Mouse (Mus musculus) heart, embryonic 15.5 days (tissue): Measurements from ENCODE around the gene Xylt1. TPM values are rescaled to one million over a fixed set of nuclear protein-coding genes. Genes with fewer than 3 reads are reported as not detected.

ENCODE experiments used
- ATAC-seq: fragments of 200-750 bp; cut with Nextera tagmentation; replicated peaks from 2 replicates; pipeline ENCODE4 v1.8.0; 2017; ENCODE audit warnings: low read depth, moderate TSS enrichment; ENCODE audit not compliant: insufficient number of reproducible peaks, insufficient read depth, low FRiP score
- H3K27ac ChIP-seq: fragments of 300-500 bp; sonication (generic); 2 replicates; pipeline ENCODE4 v1.5.1; 2015; ENCODE audit warnings: mild to moderate bottlenecking, inconsistent platforms
- H3K27me3 ChIP-seq: fragments of 300-500 bp; sonication (generic); 2 replicates; pipeline ENCODE4 v1.6.1; 2015; ENCODE audit warnings: inconsistent platforms
- H3K36me3 ChIP-seq: fragments of 300-500 bp; sonication (generic); 2 replicates; pipeline ENCODE4 v1.6.1; 2015; ENCODE audit warnings: mild to moderate bottlenecking, inconsistent platforms
- H3K4me1 ChIP-seq: fragments of 300-500 bp; sonication (generic); replicated peaks from 2 replicates; pipeline ENCODE4 v1.6.1; 2015; ENCODE audit warnings: inconsistent platforms
- H3K4me2 ChIP-seq: fragments of 300-500 bp; sonication (generic); 2 replicates; pipeline ENCODE4 v1.6.1; 2015; ENCODE audit warnings: inconsistent platforms, mild to moderate bottlenecking, moderate library complexity
- H3K4me3 ChIP-seq: fragments of 300-500 bp; sonication (generic); 2 replicates; pipeline ENCODE4 v1.5.1; 2015; ENCODE audit warnings: mild to moderate bottlenecking, inconsistent platforms
- H3K9ac ChIP-seq: fragments of 300-500 bp; sonication (generic); 2 replicates; pipeline ENCODE4 v1.6.1; 2015; ENCODE audit warnings: mild to moderate bottlenecking, inconsistent platforms
- H3K9me3 ChIP-seq: fragments of 300-500 bp; sonication (generic); replicated peaks from 2 replicates; pipeline ENCODE4 v1.6.1; 2016; ENCODE audit warnings: inconsistent platforms
- WGBS: fragments of 180-500 bp; shearing (Covaris S2); methylation state at CpG from one replicate; pipeline ENCODE4 v1.1.7; 2015; ENCODE audit warnings: mixed read lengths; 5-methylcytosine and 5-hydroxymethylcytosine counted together
- polyA plus RNA-seq: library from polyadenylated mRNA; unstranded; fragments of >200 nt; fragmentation: Nextera tagmentation; extraction: Ambion mirVana; gene quantifications from 2 replicates; pipeline ENCODE4 v1.2.1, GENCODE M21; 2015

Xylt1 gene
- polyA plus RNA-seq, 1 experiment from 2014 or later = 0.91 TPM

- no peak overlapping the region for H3K4me3 ChIP-seq
- H3K27ac ChIP-seq = no peak overlapping the region
- 64% methylated on average over 11 of the region's 11 CpGs for WGBS
- H3K9ac ChIP-seq = no peak overlapping the region
- no peaks in the 10 kb centered on the region for H3K36me3 ChIP-seq
- no peaks in the 10 kb centered on the region for H3K9me3 ChIP-seq
- no peaks in the 10 kb centered on the region for H3K27me3 ChIP-seq
- ATAC-seq = no peak
- H3K4me1 ChIP-seq = 0 out of 2 replicates have a peak, but pooled peaks cover 2% of the 10 kb centered on the region
- H3K4me2 ChIP-seq = no peak overlapping the region
Observed at GRCm38 (mm10) chr7:117567653-117568340, 187.0 kb downstream of the Xylt1 start.

GRCm38 (mm10) chr7:117571131-117571530, 190.4 kb downstream of the Xylt1 start:
- H3K27me3 ChIP-seq = no peaks in the 10 kb centered on the region
- 77% methylated on average over 2 of the region's 2 CpGs for WGBS
- no peak for ATAC-seq

GRCm38 (mm10) chr7:117571713-117572112, 190.9 kb downstream of the Xylt1 start:
- Histone ChIP-seq H3K9ac (no peak overlapping the region), H3K36me3 (no peaks in the 10 kb centered on the region), H3K4me3 (no peak overlapping the region), H3K27me3 (no peaks in the 10 kb centered on the region), H3K27ac (no peak overlapping the region), H3K4me2 (no peak overlapping the region), H3K4me1 (0 out of 2 replicates have a peak, but pooled peaks cover 6% of the 10 kb centered on the region), H3K9me3 (no peaks in the 10 kb centered on the region)
- 71% methylated on average over 5 of the region's 5 CpGs for WGBS
- no peak for ATAC-seq

More at GRCm38 (mm10) chr7:117571131-117571530, 190.4 kb downstream of the Xylt1 start:
- H3K27ac ChIP-seq = no peak overlapping the region
- no peak overlapping the region for H3K4me3 ChIP-seq
- no peaks in the 10 kb centered on the region for H3K36me3 ChIP-seq
- no peak overlapping the region for H3K4me2 ChIP-seq
- 0 out of 2 replicates have a peak, but pooled peaks cover 6% of the 10 kb centered on the region for H3K4me1 ChIP-seq
- no peaks in the 10 kb centered on the region for H3K9me3 ChIP-seq
- H3K9ac ChIP-seq = no peak overlapping the region

- H3K4me3 ChIP-seq = no peak overlapping the region
- H3K4me2 ChIP-seq = no peak overlapping the region
- H3K36me3 ChIP-seq = no peaks in the 10 kb centered on the region
- H3K27me3 ChIP-seq = no peaks in the 10 kb centered on the region
- 53% methylated on average over 6 of the region's 6 CpGs for WGBS
- no peak for ATAC-seq
- no peak overlapping the region for H3K27ac ChIP-seq
- H3K9me3 ChIP-seq = no peaks in the 10 kb centered on the region
- H3K4me1 ChIP-seq = 0 out of 2 replicates have a peak, but pooled peaks cover 4% of the 10 kb centered on the region
- no peak overlapping the region for H3K9ac ChIP-seq
Observed at GRCm38 (mm10) chr7:117573170-117573569, 192.4 kb downstream of the Xylt1 start.

DNA sequence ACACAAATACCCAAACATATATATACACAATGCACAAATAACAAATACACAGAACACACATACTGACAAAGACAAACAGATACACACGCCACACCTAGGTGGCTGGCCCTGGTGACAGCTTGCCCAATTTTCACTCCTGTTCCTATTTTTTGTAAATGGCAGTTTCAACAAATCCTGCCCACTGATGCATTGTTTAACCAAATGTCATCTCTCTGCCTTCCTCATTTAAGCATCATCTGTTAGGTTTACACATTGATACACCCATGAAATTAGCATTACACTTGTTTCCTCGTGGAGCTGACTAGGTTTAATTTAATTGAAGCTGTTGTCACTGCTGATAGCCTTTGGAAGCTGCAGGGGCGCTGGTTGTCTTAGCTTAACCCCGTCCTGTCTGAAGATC, 194.6 kb downstream of the Xylt1 start:
- Histone ChIP-seq H3K27me3 (no peaks in the 10 kb centered on the region), H3K4me1 (0 out of 2 replicates have a peak, but pooled peaks cover 4% of the 10 kb centered on the region), H3K9ac (no peak overlapping the region), H3K9me3 (no peaks in the 10 kb centered on the region), H3K4me2 (no peak overlapping the region), H3K4me3 (no peak overlapping the region), H3K27ac (no peak overlapping the region), H3K36me3 (no peaks in the 10 kb centered on the region)
- 49% methylated on average over 4 of the region's 4 CpGs for WGBS
- ATAC-seq = no peak

DNA sequence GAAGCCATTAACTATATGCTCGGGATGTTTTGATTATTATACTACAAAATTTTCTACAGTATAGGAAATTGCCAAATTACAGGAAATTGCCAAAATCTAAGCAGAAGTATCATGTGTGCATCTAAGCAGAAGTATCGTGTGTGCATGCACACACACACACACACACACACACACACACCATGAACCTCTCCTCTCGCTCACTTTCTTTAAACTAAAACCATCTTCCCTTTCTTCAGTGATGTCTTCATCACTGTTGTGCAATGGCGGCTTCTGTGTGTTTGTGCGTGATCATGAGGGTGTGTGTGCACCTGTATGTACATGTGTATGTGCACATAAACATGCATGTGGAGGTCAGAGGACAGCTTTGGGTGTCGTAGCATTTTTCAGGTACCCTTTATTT, 196.3 kb downstream of the Xylt1 start:
- no peak overlapping the region for H3K4me2 ChIP-seq
- 86% methylated on average over 6 of the region's 6 CpGs for WGBS
- no peak overlapping the region for H3K9ac ChIP-seq
- no peaks in the 10 kb centered on the region for H3K9me3 ChIP-seq
- no peaks in the 10 kb centered on the region for H3K27me3 ChIP-seq
- H3K27ac ChIP-seq = no peak overlapping the region
- H3K4me3 ChIP-seq = no peak overlapping the region
- H3K36me3 ChIP-seq = no peaks in the 10 kb centered on the region
- ATAC-seq = no peak
- 0 out of 2 replicates have a peak, but pooled peaks cover 4% of the 10 kb centered on the region for H3K4me1 ChIP-seq

DNA sequence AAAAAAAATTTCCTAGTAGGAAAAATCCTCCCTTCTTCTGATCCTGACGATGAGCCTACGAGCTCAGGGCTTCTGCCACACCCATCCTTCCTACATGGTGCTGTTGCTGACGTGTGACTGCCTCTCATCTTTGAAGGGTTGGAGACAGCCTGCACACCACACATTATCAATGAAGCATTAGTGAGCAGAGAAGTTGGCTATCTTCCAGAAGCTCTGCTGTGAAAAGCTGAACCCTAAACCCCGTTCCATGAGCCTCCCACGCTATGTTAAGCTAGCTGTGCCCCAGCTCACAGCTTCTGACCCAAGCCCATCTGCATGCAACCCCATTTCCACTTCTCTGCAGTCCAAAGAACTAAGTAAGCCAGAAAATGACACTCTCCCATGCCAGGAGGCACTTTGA, 204.4 kb downstream of the Xylt1 start:
- no peak for ATAC-seq
- H3K27me3 ChIP-seq = no peaks in the 10 kb centered on the region
- H3K9ac ChIP-seq = no peak overlapping the region
- H3K4me1 ChIP-seq = peaks cover 5% of the 10 kb centered on the region
- no peaks in the 10 kb centered on the region for H3K36me3 ChIP-seq
- H3K9me3 ChIP-seq = no peaks in the 10 kb centered on the region; the same call in 1 of the 2 replicates
- WGBS = 33% methylated on average over 5 of the region's 5 CpGs
- H3K27ac ChIP-seq = no peak overlapping the region
- no peak overlapping the region for H3K4me3 ChIP-seq
- no peak overlapping the region for H3K4me2 ChIP-seq

DNA sequence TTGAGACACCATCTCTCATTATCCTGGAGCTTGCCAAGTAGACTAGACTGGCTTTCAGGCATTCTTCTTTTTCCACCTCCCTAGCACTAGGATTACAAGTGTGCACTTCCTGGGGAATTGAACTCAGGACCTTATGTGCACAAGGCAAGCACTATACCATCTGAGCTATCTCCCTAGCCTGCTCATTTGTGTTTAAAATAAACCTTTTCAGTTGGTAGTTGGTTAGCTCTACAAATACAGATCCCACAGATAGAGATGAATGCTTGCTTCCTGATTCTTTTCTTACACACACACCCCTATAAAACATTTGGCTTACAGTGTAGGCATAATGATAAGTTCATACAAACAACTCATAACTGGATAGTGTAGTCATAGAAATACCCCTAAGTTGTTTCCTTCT, 206.0 kb downstream of the Xylt1 start:
- H3K4me3 ChIP-seq = no peak overlapping the region
- H3K9ac ChIP-seq = no peak overlapping the region
- peaks cover 5% of the 10 kb centered on the region for H3K4me1 ChIP-seq
- H3K27me3 ChIP-seq = no peaks in the 10 kb centered on the region
- no peaks in the 10 kb centered on the region for H3K36me3 ChIP-seq
- ATAC-seq = no peak
- H3K4me2 ChIP-seq = no peak overlapping the region
- H3K27ac ChIP-seq = no peak overlapping the region
- no peaks in the 10 kb centered on the region; the same call in 1 of the 2 replicates for H3K9me3 ChIP-seq

DNA sequence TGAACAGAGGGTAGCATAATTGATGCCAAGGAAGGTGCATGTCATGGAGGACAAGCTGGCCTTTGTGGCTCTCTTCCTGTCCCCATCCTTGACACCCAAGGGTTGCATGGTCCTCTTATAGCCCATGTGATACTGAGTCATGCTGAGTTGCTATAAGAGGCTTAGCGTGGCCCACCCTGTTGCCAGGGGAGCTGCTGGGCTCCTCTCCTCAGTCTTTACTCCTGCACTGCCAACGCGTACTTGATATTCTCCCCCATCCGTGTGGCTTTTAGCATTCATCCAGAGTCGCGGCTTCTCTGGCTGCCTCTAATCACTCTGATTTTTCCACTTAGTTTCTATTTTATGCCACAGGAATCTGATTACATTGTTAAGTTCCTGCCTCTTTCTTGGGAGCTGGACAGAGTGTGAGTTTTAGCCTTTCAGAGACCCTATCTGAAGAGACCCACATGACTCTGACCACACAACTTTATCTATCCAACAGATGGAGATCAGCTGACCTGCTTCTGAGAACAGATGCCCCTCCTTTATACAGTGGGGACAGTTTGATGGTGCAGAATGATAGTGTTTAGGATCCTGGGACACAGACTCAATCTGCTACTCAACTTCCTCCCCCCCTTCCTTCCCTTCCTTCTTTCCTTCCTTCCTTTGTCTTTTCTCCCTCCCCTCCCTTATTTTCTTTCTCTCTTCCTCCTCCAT, 206.6 kb downstream of the Xylt1 start:
- H3K4me2 ChIP-seq = no peak overlapping the region
- WGBS = 55% methylated on average over 6 of the region's 6 CpGs
- H3K9ac ChIP-seq = no peak overlapping the region
- ATAC-seq = no peak
- H3K9me3 ChIP-seq = no peaks in the 10 kb centered on the region; the same call in 1 of the 2 replicates
- H3K36me3 ChIP-seq = no peaks in the 10 kb centered on the region
- H3K4me1 ChIP-seq = peaks cover 5% of the 10 kb centered on the region
- no peaks in the 10 kb centered on the region for H3K27me3 ChIP-seq
- H3K4me3 ChIP-seq = no peak overlapping the region
- H3K27ac ChIP-seq = no peak overlapping the region

DNA sequence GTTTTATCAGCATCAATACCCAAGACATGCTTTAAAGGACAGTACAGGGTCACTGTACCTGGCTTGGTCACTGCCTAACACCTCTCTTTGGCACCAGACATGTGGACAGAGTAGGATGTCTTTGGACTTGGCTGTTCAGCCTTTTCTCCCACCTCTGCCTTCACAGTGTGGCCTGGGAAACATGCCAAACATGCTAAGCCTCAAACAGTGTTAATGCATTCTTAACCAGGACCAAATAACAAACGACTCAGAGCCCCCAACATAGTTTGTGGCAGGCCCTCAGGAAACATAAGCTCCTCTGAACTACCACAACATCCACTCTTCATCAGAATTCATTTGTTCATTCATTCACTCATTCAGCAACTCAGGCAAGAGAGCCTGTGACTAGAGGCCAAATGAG, 207.6 kb downstream of the Xylt1 start:
- Histone ChIP-seq H3K4me2 (no peak overlapping the region), H3K27ac (no peak overlapping the region), H3K4me1 (peaks cover 5% of the 10 kb centered on the region), H3K9me3 (no peaks in the 10 kb centered on the region; the same call in 1 of the 2 replicates), H3K9ac (no peak overlapping the region), H3K27me3 (no peaks in the 10 kb centered on the region), H3K4me3 (no peak overlapping the region), H3K36me3 (no peaks in the 10 kb centered on the region)
- no peak for ATAC-seq
- WGBS = 32% methylated on average over 1 of the region's 1 CpGs

GRCm38 (mm10) chr7:117589359-117589758, 208.6 kb downstream of the Xylt1 start:
- no peak for ATAC-seq
- Histone ChIP-seq H3K36me3 (no peaks in the 10 kb centered on the region), H3K4me1 (peaks cover 5% of the 10 kb centered on the region), H3K4me3 (no peak overlapping the region), H3K4me2 (no peak overlapping the region), H3K27ac (no peak overlapping the region), H3K27me3 (no peaks in the 10 kb centered on the region), H3K9ac (no peak overlapping the region), H3K9me3 (no peaks in the 10 kb centered on the region; the same call in 1 of the 2 replicates)
- WGBS = 81% methylated on average over 2 of the region's 2 CpGs
